Mouse (Mus musculus) neural tube, embryonic 15.5 days (tissue): Measurements from ENCODE around the gene Ifnar2. TPM values are rescaled to one million over a fixed set of nuclear protein-coding genes. Genes with fewer than 3 reads are reported as not detected.

Source experiments
- ATAC-seq: fragments of 200-750 bp; cut with Nextera tagmentation; 2 replicates; pipeline ENCODE4 v1.8.0; 2017; ENCODE audit warnings: mild to moderate bottlenecking, moderate TSS enrichment, moderate library complexity; ENCODE audit not compliant: low FRiP score
- H3K27ac ChIP-seq: fragments of 300-500 bp; sonication (generic); replicated peaks from 2 replicates; pipeline ENCODE4 v1.5.1; 2015; ENCODE audit warnings: mild to moderate bottlenecking, inconsistent platforms
- H3K27me3 ChIP-seq: fragments of 300-500 bp; sonication (generic); replicated peaks from 2 replicates; pipeline ENCODE4 v1.6.1; 2015; ENCODE audit warnings: inconsistent platforms
- H3K36me3 ChIP-seq: fragments of 300-500 bp; sonication (generic); 2 replicates; pipeline ENCODE4 v1.6.1; 2015; ENCODE audit warnings: inconsistent platforms
- H3K4me1 ChIP-seq: fragments of 300-500 bp; sonication (generic); 2 replicates; pipeline ENCODE4 v1.6.1; 2015; ENCODE audit warnings: inconsistent platforms
- H3K4me2 ChIP-seq: fragments of 300-500 bp; sonication (generic); 2 replicates; pipeline ENCODE4 v1.6.1; 2015; ENCODE audit warnings: inconsistent platforms, mild to moderate bottlenecking, moderate library complexity
- H3K4me3 ChIP-seq: fragments of 300-500 bp; sonication (generic); replicated peaks from 2 replicates; pipeline ENCODE4 v1.5.1; 2015; ENCODE audit warnings: mild to moderate bottlenecking, inconsistent platforms
- H3K9ac ChIP-seq: fragments of 300-500 bp; sonication (generic); replicated peaks from 2 replicates; pipeline ENCODE4 v1.6.1; 2015; ENCODE audit warnings: mild to moderate bottlenecking, inconsistent platforms
- H3K9me3 ChIP-seq: fragments of 300-500 bp; sonication (generic); replicated peaks from 2 replicates; pipeline ENCODE4 v1.6.1; 2016; ENCODE audit warnings: inconsistent platforms
- WGBS: fragments of 180-500 bp; shearing (Covaris S2); methylation state at CpG from one replicate; pipeline ENCODE4 v1.1.7; 2015; ENCODE audit warnings: mixed read lengths; 5-methylcytosine and 5-hydroxymethylcytosine counted together
- polyA plus RNA-seq: library from polyadenylated mRNA; unstranded; fragments of >200 nt; fragmentation: Nextera tagmentation; extraction: Ambion mirVana; gene quantifications from 2 replicates; pipeline ENCODE4 v1.2.1, GENCODE M21; 2015

The Ifnar2 gene
- polyA plus RNA-seq, 1 experiment from 2014 or later, result 42.3 TPM

DNA sequence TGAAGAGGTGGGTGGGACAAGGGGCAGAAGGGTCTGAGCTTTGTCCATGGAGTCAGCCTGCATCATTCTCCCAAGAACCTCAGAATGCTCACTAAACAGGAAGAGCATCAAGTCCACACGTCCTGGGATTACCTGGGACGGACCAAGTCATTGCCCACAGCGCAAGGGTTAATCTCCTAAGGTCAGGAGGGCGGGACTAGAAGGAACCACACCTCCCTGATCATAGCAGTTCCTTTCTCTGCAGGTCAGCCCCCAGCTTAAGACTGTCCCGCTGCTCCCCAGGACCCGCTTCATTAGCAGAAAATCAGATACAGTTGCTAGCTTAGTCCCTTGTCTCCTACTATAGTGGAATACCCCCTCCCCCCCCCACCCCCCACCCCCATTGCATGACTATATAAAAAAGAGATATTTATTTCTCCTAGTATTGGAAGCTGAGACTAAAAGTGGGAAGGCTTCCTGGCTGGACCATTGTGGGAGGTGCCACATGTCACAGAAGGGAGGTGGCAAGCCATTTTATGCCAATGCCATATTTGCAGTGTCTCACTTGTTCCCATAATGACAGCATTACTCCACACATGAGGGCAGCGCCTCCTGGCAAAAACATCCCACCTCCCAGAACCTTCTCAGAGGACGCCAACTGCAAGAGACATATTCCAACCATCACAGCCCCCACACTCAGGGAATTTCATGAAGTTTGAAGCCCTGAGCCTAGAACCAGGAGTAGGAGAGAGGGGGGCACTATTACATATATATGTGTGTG lies 23.2 kb downstream of the Ifnar2 start:
- no peaks in the 10 kb centered on the region for H3K4me1 ChIP-seq
- no peak overlapping the region for H3K4me3 ChIP-seq
- WGBS, result 73% methylated on average over 8 of the region's 8 CpGs
- H3K27ac ChIP-seq, result no peak overlapping the region
- no peak overlapping the region for H3K9ac ChIP-seq
- no peak overlapping the region for H3K4me2 ChIP-seq
- no peaks in the 10 kb centered on the region for H3K27me3 ChIP-seq
- ATAC-seq, result no peak
- H3K36me3 ChIP-seq, result peaks cover 37% of the 10 kb centered on the region
- H3K9me3 ChIP-seq, result no peaks in the 10 kb centered on the region

- no peak overlapping the region for H3K4me2 ChIP-seq
- H3K27me3 ChIP-seq, result no peaks in the 10 kb centered on the region
- WGBS, result 82% methylated on average over 10 of the region's 10 CpGs
- no peak overlapping the region for H3K9ac ChIP-seq
- H3K4me3 ChIP-seq, result no peak overlapping the region
- no peaks in the 10 kb centered on the region for H3K9me3 ChIP-seq
- peaks cover 29% of the 10 kb centered on the region for H3K36me3 ChIP-seq
- no peak overlapping the region for H3K27ac ChIP-seq
- no peak for ATAC-seq
- H3K4me1 ChIP-seq, result no peaks in the 10 kb centered on the region
These were observed 24.4 kb downstream of the Ifnar2 start for GRCm38 (mm10) chr16:91396844-91397537.

DNA sequence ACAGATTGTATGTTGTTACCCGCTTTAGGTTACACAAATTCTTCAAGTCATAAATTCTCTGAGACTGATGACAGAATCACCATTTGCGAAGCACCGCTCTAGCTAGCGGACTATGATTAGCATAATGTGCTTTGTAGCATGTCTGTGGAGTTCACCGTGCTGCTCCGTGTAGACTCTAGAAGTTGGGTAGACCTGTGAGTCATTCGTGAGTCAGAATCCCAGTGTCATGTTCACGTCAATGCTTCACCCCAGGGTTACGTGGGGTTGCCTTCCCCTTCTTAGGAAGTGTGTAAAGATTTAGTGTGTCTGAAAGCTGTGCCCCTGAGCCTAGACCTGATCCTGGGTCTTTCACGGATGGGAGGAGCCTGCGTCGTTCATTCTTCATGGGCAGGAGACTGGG lies 25.4 kb downstream of the Ifnar2 start:
- Histone ChIP-seq H3K36me3 (peaks cover 19% of the 10 kb centered on the region), H3K9me3 (no peaks in the 10 kb centered on the region), H3K4me3 (no peak overlapping the region), H3K27ac (no peak overlapping the region), H3K27me3 (no peaks in the 10 kb centered on the region), H3K4me1 (no peaks in the 10 kb centered on the region), H3K9ac (no peak overlapping the region), H3K4me2 (no peak overlapping the region)
- 86% methylated on average over 12 of the region's 12 CpGs for WGBS
- no peak for ATAC-seq

GRCm38 (mm10) chr16:91398944-91399343 lies 26.4 kb downstream of the Ifnar2 start:
- H3K4me3 ChIP-seq, result no peak overlapping the region
- no peak overlapping the region for H3K9ac ChIP-seq
- peaks cover 16% of the 10 kb centered on the region for H3K36me3 ChIP-seq
- no peaks in the 10 kb centered on the region for H3K4me1 ChIP-seq
- WGBS, result 96% methylated on average over 7 of the region's 7 CpGs
- no peaks in the 10 kb centered on the region for H3K9me3 ChIP-seq
- no peak overlapping the region for H3K4me2 ChIP-seq
- H3K27ac ChIP-seq, result no peak overlapping the region
- no peak for ATAC-seq
- H3K27me3 ChIP-seq, result no peaks in the 10 kb centered on the region

DNA sequence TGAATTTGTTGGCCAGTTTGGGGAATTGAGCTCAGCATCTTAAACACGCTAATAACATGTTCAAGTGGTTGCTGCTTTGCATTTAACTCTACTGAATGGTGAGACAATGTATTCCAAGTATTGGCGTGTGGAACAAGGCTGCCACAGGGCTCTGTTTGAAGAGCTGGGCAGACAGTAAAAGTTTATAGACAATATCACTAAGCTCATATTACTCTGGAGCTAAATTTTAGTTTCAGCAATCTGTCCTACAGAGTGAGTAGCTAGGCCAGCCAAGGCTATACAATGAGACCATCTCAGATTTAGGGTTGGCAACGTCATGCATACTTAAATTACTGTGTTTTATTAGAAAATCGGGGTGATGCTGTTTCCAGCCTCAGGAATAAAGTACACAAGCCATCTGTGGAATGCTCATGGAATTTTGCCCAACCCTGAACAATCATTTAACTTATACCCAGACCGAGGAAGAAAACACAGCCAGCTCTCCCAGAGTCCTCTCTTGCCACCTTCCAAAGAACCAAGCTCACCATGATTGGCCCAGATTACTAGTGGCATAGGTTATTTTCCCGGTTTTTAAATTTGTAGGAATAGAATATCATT lies 29.1 kb downstream of the Ifnar2 start:
- no peak overlapping the region for H3K4me3 ChIP-seq
- no peaks in the 10 kb centered on the region for H3K9me3 ChIP-seq
- WGBS, result 83% methylated on average over 6 of the region's 6 CpGs
- H3K36me3 ChIP-seq, result peaks cover 9% of the 10 kb centered on the region
- H3K27me3 ChIP-seq, result no peaks in the 10 kb centered on the region
- ATAC-seq, result no peak
- no peak overlapping the region for H3K9ac ChIP-seq
- no peak overlapping the region for H3K27ac ChIP-seq
- no peak overlapping the region for H3K4me2 ChIP-seq
- peaks cover 12% of the 10 kb centered on the region for H3K4me1 ChIP-seq

DNA sequence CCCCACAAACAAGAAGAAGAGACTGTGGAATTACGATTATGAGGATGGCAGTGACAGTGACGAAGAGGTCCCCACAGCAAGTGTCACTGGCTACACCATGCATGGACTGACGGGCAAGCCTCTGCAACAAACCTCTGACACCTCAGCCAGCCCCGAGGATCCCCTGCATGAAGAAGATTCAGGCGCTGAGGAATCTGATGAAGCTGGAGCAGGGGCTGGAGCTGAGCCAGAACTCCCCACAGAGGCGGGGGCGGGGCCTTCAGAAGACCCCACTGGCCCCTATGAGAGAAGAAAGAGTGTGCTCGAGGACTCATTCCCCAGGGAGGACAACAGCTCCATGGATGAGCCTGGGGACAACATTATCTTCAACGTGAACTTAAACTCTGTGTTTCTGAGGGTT lies 31.2 kb downstream of the Ifnar2 start:
- Histone ChIP-seq H3K9ac (no peak overlapping the region), H3K27ac (no peak overlapping the region), H3K9me3 (no peaks in the 10 kb centered on the region), H3K4me2 (no peak overlapping the region), H3K36me3 (peaks cover 9% of the 10 kb centered on the region), H3K27me3 (no peaks in the 10 kb centered on the region), H3K4me1 (peaks cover 18% of the 10 kb centered on the region), H3K4me3 (no peak overlapping the region)
- no peak for ATAC-seq
- WGBS, result 81% methylated on average over 9 of the region's 9 CpGs

- Histone ChIP-seq H3K4me3 (no peak overlapping the region), H3K9me3 (no peaks in the 10 kb centered on the region), H3K27me3 (no peaks in the 10 kb centered on the region), H3K36me3 (peaks cover 9% of the 10 kb centered on the region), H3K4me2 (no peak overlapping the region), H3K9ac (no peak overlapping the region), H3K4me1 (peaks cover 18% of the 10 kb centered on the region), H3K27ac (no peak overlapping the region)
- no peak for ATAC-seq
- WGBS, result 93% methylated on average over 8 of the region's 8 CpGs
These were observed 31.6 kb downstream of the Ifnar2 start for GRCm38 (mm10) chr16:91404187-91404586.

GRCm38 (mm10) chr16:91404828-91405577 lies 32.4 kb downstream of the Ifnar2 start:
- WGBS, result 74% methylated on average over 10 of the region's 10 CpGs
- no peaks in the 10 kb centered on the region for H3K27me3 ChIP-seq
- ATAC-seq, result no peak
- no peaks in the 10 kb centered on the region for H3K9me3 ChIP-seq
- H3K27ac ChIP-seq, result no peak overlapping the region
- no peak overlapping the region for H3K9ac ChIP-seq
- H3K4me3 ChIP-seq, result no peak overlapping the region
- peaks cover 18% of the 10 kb centered on the region for H3K4me1 ChIP-seq
- peaks cover 9% of the 10 kb centered on the region for H3K36me3 ChIP-seq
- H3K4me2 ChIP-seq, result no peak overlapping the region

GRCm38 (mm10) chr16:91405640-91406584 lies 33.3 kb downstream of the Ifnar2 start, which contains the start of gene Il10rb:
Gene Il10rb, plus strand, starts transcription at chr16:91406164.
- peak within 1 kb of the TSS; percentile 99 for H3K4me2 ChIP-seq
- WGBS, result 6% methylated on average over 50 of the region's 51 CpGs

GRCm38 (mm10) chr16:91406585-91407220 lies 34.1 kb downstream of the Ifnar2 start:
- H3K4me1 ChIP-seq, result peaks cover 18% of the 10 kb centered on the region
- peak overlapping the region; percentile 72 for H3K9ac ChIP-seq
- H3K27ac ChIP-seq, result peak overlapping the region; percentile 74
- no peaks in the 10 kb centered on the region for H3K27me3 ChIP-seq
- WGBS, result 4% methylated on average over 13 of the region's 13 CpGs
- 0 out of 2 replicates have a peak, but pooled peaks have one; percentile 14 for ATAC-seq
- H3K36me3 ChIP-seq, result peaks cover 9% of the 10 kb centered on the region
- H3K4me3 ChIP-seq, result peak overlapping the region; percentile 69
- H3K9me3 ChIP-seq, result no peaks in the 10 kb centered on the region
- peak overlapping the region; percentile 99 for H3K4me2 ChIP-seq

More at GRCm38 (mm10) chr16:91405640-91406584, 33.3 kb downstream of the Ifnar2 start, which contains the start of gene Il10rb:
- no peaks in the 10 kb centered on the region for H3K27me3 ChIP-seq
- H3K9ac ChIP-seq, result peak within 1 kb of the TSS; percentile 72
- peak; percentile 72 for ATAC-seq
- H3K4me3 ChIP-seq, result peak within 1 kb of the TSS; percentile 69
- H3K27ac ChIP-seq, result peak within 1 kb of the TSS; percentile 74
- H3K36me3 ChIP-seq, result peaks cover 9% of the 10 kb centered on the region
- peaks cover 18% of the 10 kb centered on the region for H3K4me1 ChIP-seq
- H3K9me3 ChIP-seq, result no peaks in the 10 kb centered on the region
